Mouse (Mus musculus): ENCODE results near the gene Ciao2a. TPM values are rescaled to one million over a fixed set of nuclear protein-coding genes. Genes with fewer than 3 reads are reported as not detected.

The Ciao2a gene
- polyA plus RNA-seq, 1 experiment: 39.6 TPM

DNA sequence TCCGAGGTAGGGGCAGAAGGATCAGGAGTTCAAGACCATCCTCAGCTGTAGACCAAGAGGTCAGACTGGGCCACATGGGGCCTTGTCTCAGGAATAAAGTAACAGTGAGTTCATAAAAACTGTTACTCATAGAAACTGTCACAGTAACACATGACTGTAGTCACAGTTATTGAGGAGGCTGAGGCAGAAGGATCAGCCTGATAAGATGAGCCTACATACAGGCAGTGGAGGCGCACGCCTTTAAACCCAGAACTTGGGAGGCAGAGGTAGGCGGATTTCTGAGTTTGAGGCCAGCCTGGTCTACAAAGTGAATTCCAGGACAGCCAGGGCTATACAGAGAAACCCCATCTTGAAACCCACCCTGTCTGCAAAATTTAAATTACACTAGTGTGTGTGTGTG is 6.3 kb upstream of the Ciao2a start:
- no peak for DNase-seq (ENCODE audit: low spot score)

DNA sequence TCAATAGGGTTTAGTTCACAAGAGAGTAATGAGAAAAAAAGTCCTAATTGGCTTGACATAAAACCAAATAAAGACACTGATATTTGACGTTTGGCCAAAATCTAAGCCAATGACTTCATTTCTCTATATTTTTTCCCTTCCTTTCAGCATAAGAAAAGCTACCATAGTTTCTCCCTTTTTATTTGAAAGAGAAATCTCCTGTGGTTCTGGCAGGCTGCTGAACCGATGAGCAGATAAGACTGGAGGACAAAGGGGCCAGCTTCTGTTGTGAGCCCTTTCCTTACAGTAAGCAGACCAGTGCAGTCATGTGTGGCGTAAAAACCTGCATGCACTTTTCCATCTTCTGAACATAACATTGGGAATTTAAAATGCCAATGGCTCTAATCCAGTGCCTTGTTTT is 5.5 kb upstream of the Ciao2a start:
- no peak for DNase-seq (ENCODE audit: low spot score)

DNA sequence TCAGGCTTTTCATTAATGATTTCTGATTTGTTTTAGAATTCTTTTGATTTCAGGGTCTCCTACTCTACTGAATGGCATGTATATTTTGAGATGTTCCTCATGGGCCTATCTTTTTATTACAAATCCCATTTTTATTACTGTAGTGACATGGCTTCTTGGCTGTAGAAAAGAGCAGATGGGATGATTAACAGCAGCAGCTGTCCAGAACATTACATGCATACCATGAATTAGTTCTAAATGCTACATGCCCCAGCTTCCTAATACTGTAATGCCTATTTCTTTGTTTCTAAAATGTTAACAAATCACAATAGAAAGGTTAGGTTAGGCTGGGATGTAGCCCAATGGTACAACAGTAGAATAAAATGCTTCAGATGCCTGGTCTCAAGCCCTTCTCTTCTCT is 5.0 kb upstream of the Ciao2a start:
- no peak for DNase-seq (ENCODE audit: low spot score)

DNA sequence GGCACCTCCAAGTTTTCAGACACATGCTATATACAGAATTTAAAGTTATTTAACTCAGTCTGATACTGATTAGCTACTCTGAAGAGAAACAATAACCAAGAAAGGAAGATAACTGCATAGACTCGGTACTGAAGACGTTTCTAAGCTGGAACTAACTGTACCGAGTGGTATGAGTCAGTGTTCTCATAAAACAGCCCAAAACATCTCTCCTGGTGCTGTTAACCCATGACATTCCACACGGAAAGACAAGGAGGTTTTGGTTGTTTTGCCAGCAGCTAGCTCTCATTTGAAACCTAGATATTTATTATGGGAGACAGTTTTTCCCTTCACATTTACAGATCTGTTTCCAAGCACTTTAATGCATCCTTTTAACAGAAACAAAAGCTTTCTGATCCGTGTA is 2.8 kb upstream of the Ciao2a start:
- no peak for DNase-seq (ENCODE audit: low spot score)

DNA sequence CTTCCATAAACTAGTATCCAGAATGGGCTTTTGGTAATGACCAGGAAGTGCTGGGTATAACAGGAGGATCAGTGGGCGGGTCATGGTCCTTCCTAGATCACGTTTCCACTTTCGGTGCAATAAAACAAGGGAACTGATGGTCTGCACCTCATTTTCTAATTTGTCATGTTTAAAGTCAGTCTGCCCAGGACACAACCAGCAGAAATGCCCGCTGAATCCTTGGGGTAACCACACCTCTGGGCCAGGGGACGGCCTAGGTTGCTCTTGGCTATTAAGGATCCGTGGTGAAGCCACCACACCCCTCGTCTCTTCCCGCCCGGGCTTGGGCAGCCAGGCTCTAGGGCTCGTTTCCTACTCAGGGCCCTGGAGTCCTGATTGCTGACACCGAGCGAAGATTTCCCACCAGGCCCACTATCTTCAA is 2.3 kb upstream of the Ciao2a start:
- no peak for DNase-seq (ENCODE audit: low spot score)

DNA sequence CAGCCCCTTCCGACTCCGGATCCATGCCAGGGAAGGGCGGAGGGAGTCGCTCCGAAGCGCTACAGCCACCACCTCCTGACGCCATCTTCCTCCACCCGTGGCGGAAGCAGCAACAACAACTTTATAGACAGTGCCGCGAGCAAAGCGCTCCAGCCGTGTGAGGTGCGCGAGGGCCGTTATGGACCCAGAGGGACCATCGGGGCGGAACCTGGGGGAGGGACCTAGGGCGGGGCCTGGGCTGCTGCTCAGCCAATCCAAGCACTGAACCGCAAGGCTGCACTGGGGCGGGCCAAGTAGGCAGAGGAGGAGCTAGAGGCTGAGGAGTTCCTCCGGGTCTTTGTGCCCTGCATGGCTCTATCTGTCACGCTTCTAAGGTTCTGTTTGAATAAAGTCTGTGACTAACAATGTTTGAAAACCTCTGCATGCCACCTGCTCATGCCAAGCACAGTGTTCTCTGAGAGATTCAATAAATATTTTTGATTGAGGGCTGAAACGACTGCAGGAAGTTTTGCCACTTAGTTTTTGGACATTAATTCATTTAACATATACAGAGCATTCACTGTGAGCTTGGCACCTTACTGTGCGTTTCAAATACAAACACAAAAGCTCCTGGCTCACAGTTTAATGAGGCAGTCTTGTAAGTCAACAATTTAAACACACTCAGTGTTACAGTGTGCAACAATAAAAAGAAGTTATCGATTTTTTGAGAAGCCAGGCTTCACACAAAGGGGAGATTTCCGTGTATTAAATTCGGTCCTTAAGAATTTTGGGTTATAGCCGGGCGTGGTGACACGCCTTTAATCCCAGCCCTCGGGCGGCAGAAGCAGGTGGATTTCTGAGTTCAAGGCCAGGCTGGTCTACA is 1.5 kb upstream of the Ciao2a start:
- DNase-seq (ENCODE audit: low spot score): peak; percentile 87

DNA sequence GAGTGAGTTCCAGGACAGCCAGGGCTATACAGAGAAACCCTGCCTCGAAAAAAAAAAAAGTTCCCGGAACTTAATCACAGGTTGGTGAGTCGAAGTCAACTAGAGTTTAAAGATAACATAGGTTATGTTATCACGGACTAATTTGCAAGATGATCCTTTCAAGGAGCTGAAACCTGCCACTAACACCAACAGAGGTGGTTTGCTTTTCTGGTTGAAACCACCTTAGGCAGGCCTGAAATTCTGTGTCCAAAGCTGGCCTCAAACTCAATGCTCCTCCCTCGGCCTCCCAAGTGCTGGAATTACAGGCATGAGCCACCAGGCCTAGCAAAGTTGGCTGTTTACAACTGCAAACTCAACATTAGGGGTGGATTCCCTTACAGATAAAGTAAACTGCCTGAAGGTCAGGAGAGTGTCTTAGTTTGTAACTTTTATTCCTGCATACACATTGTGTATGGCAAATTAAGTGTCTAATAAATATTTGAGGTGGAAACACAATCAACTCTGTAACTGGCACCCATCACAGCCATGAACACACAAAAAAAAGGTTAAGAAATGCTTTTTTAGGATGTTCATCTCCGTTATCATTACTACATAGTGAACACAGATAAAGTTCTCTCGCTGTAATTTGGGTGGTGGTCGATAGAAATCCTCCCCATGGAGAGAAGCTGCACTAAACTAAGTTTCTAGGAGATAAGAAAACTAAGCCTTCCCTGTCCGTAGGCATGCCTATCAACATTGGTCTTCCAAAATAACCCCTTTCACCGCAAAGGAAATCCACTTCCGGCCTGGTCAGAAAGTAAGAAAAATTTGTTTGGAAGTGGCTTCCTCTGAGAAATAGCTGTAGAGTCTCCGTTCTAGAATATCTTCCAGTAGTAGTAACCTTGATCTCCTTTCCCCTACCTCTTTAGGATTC is 612 bp upstream of the Ciao2a start:
- DNase-seq (ENCODE audit: low spot score): no peak

DNA sequence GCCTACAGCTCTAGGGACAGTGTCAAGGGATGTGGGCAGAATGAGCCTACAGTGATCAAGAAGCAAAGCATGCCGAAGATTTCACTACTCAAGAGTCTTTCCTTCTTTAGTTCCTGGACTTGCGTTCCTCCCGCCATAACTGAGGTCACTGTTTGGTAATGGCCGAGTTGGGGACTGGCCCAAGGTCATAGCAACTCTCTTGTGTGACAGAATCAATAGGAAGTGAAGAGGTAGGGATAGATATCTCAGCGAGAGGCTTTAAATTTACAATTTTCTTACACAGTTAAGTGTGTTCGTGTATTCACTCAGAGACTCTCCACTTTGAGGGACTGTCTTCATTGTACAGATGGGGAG is 759 bp downstream of the Ciao2a start:
- no peak for DNase-seq (ENCODE audit: low spot score)

DNA sequence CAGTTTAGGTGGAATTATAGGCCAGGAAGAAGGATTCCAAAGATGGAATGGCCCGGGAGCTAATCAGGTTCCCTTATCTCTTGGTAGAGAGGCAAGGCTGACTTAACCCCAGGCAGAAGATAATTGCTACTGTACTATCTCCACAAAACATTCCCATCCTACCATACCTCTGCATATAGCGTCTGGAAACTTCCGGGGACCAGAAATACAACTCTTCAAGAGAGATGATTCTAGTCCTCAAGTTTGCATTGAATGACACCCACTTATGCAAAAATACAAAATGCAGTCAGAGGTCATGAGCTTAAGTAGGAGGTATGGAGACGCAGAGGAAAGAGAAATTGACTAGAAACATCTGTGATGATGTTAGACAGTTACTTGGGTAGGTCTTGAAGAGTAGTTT is 1.5 kb downstream of the Ciao2a start:
- DNase-seq (ENCODE audit: low spot score): no peak

DNA sequence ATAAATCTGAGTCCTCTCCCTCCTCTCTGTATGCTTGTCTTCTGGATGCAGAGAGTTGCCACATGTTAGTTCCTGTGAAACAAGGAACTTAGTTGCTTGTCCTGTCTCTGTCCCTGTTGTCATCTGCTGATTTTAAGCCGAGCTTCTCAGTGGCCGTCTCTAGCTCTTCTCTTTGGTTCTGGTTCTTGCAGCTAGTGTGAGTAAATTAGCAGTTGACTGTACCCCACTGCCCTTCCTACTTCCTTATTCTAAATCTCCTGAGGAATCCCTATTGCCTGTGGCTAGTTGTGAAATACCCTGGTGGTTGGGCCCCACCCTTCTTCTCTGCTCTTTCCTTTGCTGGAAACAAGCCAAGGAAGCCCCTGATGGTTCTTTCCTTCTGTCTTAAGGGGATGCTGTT is 5.1 kb downstream of the Ciao2a start:
- no peak for DNase-seq (ENCODE audit: low spot score)

DNA sequence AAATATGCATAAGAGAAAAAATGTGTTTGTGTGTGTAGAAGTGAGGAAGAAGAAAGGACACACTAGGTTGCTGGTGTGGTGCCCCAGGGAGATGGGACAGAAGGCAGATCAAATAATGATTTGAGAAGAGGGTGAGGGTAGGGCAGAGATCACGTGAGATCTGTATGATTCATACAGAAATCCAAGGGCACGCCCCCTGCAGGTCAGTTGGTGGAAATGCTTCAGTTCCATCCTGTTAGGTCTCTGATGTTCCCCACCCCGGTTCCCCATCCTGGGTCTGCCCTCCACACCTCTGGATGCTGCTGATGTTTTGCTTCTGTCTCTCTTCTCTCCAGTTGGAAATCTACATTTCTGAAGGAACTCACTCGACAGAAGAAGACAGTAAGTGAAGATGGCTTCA is 9.6 kb downstream of the Ciao2a start:
- DNase-seq (ENCODE audit: low spot score): no peak

DNA sequence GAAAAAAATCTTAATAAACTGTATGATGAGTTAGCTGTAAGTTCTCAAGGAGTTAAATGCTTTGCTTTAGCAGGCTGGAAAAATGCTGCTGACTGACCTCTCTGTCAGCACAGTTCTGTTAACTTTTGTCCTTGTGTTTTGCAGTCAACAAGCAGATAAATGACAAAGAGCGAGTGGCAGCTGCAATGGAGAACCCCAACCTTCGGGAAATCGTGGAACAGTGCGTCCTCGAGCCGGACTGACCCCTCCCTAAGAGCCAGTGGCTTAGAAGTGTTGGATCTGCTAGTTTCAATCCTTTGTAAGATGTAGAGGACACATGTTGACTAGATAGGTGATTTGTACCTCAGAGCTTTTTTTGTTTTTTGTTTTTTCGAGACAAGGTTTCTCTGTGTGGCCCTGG is 11.8 kb downstream of the Ciao2a start:
- DNase-seq (ENCODE audit: low spot score): no peak

DNA sequence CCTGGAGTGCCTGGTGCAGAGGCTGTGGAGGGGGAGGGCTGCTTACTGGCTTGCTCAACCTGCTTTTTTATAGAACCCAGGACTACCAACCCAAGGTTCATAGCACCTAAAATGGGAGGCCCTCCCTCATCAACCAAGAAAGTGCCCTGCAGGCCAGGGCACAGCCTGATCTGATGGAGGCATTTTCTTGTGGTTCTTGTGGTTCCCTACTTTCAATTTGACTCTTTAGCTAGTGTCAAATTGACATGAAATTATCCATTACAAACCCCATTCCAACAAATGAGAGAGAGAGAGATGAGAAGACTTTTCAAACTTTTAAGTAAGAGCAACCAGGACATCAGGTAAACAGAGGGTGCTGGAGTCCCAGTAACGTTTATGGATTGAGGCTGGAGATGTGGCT is 15.9 kb downstream of the Ciao2a start:
- no peak for DNase-seq (ENCODE audit: low spot score)

DNA sequence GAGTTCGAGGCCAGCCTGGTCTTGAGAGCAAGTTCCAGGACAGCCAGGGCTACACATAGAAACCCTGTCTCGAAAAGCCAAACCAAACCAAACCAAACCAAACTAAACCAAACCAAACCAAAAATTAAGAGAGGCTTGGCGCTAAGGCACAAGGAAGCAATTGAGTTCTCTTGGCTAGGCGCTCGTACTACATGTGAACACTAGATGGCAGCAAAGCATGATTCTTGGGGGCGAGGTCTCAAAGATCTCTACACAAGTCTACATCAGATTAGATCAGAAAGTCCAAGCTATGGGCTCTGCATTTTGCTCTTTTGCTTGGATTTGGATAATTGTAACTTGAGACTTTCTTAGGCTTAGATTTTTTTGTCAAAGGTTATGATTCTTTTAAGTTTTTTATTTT is 17.8 kb downstream of the Ciao2a start:
- no peak for DNase-seq (ENCODE audit: low spot score)

DNA sequence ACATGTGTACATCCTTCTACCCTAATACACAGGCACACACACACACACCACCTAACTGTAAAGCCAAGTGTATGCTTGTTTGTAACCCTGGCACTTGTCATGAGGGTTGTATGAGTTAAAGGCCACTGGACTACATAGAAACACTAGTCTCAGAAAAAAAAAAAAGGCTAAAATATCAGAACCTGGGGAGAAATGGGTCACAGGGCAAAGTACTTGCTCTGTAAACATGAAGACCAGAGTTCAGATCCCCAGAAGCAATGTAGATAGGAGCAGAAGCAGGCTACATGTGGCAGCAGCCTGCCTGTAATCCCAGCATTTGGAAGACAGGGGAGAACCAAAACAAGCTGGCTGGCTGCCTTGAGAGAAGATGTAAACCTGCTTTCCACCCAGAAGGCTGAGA is 19.7 kb downstream of the Ciao2a start:
- no peak for DNase-seq (ENCODE audit: low spot score)

DNA sequence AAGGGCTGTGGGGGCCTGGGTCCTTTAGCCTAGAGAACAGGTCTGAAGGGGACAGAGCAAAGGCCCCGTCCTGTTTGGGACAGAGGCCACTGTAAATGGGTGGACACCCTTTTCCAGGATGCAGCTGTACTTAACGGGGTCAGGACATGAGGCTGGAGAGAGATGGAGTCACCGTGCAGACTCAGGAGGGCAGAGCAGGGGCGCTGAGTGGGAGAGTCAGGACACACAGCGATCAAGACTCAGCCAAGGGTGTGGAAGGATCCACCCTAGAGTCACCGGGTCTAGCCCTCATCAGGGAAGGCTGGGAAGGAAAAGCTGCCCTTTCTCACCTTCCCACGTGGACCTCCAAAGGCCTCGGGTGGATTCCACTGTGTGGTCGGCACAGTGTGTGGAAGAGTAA is 25.6 kb downstream of the Ciao2a start:
- no peak for DNase-seq (ENCODE audit: low spot score)

DNA sequence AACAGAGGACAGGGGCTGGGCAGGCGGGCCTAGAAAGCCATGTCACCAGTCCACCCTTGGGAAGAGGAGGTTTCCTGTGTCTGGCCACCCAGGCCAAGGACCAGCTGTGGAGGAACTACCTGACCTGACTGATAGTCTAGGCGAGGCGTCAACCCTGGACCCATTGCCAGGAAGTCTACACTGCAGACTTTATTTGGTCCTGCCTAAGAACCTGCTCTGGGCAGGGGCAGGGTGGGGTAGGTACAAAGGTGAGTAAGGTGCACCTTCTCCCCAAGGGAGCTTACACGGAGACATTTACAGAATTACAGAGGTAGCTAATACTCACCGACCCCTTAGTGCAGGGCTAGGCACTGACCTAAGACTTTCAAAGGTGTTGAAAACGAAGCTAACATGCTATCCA is 27.2 kb downstream of the Ciao2a start:
- DNase-seq (ENCODE audit: low spot score): no peak

DNA sequence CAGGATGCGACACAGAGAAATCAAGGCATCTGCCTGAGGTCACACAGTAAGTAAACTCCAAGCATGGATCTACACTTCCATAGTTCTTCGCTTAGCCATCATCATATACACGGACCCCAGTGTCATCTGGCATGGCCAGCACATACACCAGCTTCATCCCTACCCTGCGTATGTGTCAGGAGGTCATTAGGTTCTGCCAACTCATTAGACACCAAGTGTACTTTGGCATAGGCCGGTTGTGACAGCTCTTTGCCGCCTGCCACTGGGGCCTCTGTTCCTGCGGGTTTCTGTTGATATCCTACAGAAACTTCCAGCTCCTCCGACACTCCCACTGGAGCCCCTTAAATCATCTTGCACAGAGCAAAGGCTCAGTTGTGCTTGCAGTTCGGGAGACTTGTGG is 27.6 kb downstream of the Ciao2a start:
- DNase-seq (ENCODE audit: low spot score): no peak

DNA sequence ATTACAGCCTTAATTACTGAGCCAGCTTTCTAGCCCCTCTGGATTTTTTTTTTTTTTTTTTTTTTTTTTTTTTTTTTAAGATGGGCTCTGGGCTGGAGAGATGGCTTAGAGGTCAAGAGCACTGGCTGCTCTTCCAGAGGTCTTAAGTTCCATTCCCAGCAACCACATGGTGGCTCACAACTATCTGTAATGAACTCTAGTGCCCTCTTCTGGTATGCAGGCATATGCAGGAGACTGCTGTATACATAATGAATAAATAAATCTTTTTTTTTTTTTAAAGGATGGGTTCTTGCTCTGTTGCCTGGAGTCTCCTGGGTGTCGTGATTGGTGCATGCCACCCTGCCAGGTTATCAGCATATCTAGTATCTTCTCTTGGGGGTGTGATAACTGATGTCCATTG is 29.1 kb downstream of the Ciao2a start:
- DNase-seq (ENCODE audit: low spot score): no peak

DNA sequence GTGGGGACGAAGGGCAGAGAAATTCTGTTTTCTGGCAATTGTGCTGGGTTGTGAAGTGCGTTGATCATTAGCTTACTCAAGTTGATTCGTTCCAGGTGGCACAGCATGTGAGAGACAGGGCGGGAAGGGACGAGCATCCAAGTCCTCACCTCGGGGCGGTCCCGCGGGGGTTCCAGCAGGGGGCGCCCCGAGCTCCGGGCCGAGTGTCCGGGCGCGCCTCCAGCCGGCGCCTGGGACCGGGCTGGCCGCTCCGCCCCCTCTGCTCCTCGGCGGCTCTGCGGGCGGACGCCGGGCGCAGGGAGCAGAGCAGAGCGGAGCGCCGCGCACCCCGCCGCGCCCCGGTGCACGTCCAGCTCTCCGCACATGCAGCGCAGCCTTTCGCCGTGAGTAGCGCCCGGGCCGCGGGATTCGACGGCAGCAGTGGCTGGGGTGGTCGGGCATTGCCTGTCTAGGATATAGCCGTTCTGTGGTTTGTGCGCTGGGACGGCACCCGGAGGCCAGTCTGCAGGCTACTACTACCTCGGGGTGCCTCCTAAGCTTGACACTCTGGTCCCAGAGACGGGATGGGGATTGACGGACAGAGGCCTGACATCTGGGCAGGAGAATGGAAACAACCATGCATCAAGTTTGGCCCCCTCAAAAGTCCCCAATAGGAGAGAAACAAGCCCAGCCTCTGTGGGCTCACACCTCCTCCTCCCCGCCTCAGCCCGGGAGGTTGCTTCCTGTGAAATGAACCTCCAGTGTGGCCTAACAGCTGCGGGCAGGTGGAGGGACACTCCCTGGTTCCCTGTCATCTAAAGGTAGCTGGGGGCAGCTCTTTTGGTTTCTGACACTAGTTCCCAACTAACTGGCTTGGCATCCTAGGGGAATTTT is 31.8 kb downstream of the Ciao2a start, which contains the start of gene Dapk2:
Gene Dapk2, plus strand, starts transcription at position 266 of the 873 bp plus-strand sequence.
- peak; percentile 87 for DNase-seq (ENCODE audit: low spot score)

DNA sequence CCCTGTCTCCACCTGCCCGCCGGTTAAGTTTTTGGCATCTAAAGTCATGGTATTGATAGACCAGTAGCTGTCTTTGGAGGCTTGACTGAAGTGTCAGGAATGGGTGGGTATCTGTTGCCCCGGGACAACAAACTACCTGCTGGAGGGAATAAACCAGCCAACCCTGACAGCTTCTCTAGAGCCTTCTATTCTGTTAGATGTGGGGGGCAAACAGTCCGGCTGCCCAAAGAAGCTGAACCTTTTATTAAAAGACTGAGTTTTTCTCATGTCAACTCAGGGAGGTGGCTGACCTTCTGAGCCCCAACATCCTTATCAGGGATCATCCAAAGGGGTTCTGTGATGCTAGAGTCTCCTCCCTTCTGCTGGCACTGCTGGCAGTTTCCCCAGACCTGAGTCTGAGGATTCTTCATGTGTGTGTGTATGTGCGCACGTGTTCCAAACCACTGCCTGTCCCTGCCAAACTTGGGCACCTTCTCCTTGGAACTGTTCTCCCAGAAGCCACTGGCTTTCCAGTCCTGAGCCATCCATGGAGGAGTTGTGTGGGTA is 32.5 kb downstream of the Ciao2a start:
- DNase-seq (ENCODE audit: low spot score): no peak

DNA sequence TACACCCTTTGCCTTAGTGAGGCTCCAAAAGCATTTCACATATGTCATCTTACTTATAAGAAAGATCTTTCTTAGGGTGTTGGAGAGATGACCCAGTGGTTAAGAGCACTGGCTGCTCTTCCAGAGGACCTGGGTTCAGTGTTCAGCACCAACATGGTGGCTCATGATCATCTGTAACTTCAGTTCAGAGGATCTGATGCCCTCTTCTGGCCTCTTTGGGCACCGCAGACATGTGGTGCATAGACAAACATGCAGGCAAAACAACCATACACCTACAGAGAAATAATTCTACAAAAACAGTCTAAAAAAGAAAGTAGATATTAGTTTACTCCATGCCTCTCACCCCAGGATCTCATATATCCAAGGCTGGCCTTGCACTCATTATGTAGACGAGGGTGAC is 33.7 kb downstream of the Ciao2a start:
- no peak for DNase-seq (ENCODE audit: low spot score)
